Mouse (Mus musculus): ENCODE measurements at regions not wholly inside any gene's neighbourhood (a gene's known extent, or its start where the extent isn't known, plus 50 kb on each side); places are given as distances from the start of the nearest gene placed in this dataset.

GRCm38 (mm10) chr12:68618337-68618736 is 540.6 kb downstream of the Rps29 start:
- no peaks in the 10 kb centered on the region for H3K4me1 ChIP-seq (ENCODE audit: insufficient read depth)
- no peaks in the 10 kb centered on the region for H3K9me3 ChIP-seq (ENCODE audit: low read length)
- H3K4me2 ChIP-seq (ENCODE audit: low read depth, low read length): no peak overlapping the region
- no peaks in the 10 kb centered on the region for H3K36me3 ChIP-seq (replicated peaks; ENCODE audit: insufficient read depth, low read length)
- H3K9ac ChIP-seq (replicated peaks): no peak overlapping the region
- no peak overlapping the region for H3K27ac ChIP-seq (ENCODE audit: low read depth)
- no peak for DNase-seq
- no peak for TF ChIP-seq EP300 (IDR thresholded peaks at IDR 0.05; ENCODE audit: low read depth)
- TF ChIP-seq CTCF (IDR thresholded peaks at IDR 0.05; ENCODE audit: low read depth): no peak
- no peak for ATAC-seq
- no peak overlapping the region for H3K4me3 ChIP-seq (ENCODE audit: low read depth, low read length)
- no peaks in the 10 kb centered on the region for H3K27me3 ChIP-seq (ENCODE audit: insufficient read depth, low read length)
- 64% methylated on average over 2 of the region's 2 CpGs for WGBS (ENCODE audit: insufficient replicate concordance)

- no peak for TF ChIP-seq EP300 (IDR thresholded peaks at IDR 0.05; ENCODE audit: low read depth)
- no peak for TF ChIP-seq CTCF (IDR thresholded peaks at IDR 0.05; ENCODE audit: low read depth)
- DNase-seq: no peak
- 77% methylated on average over 10 of the region's 10 CpGs for WGBS (ENCODE audit: insufficient replicate concordance)
- no peak overlapping the region for H3K9ac ChIP-seq (replicated peaks)
- no peak overlapping the region for H3K4me2 ChIP-seq (ENCODE audit: low read depth, low read length)
- H3K4me1 ChIP-seq (ENCODE audit: insufficient read depth): no peaks in the 10 kb centered on the region
- no peaks in the 10 kb centered on the region for H3K9me3 ChIP-seq (ENCODE audit: low read length)
- H3K36me3 ChIP-seq (replicated peaks; ENCODE audit: insufficient read depth, low read length): no peaks in the 10 kb centered on the region
- H3K27me3 ChIP-seq (ENCODE audit: insufficient read depth, low read length): no peaks in the 10 kb centered on the region
- H3K27ac ChIP-seq (ENCODE audit: low read depth): no peak overlapping the region
- no peak for ATAC-seq
- no peak overlapping the region for H3K4me3 ChIP-seq (ENCODE audit: low read depth, low read length)
Measured at GRCm38 (mm10) chr12:68605417-68606000, 553.5 kb downstream of the Rps29 start.

GRCm38 (mm10) chr12:68604524-68605299 is 554.3 kb downstream of the Rps29 start:
- Histone ChIP-seq H3K4me1 (ENCODE audit: insufficient read depth) (no peaks in the 10 kb centered on the region), H3K27ac (ENCODE audit: low read depth) (no peak overlapping the region), H3K9ac (replicated peaks) (no peak overlapping the region), H3K4me2 (ENCODE audit: low read depth, low read length) (no peak overlapping the region), H3K27me3 (ENCODE audit: insufficient read depth, low read length) (no peaks in the 10 kb centered on the region), H3K9me3 (ENCODE audit: low read length) (no peaks in the 10 kb centered on the region), H3K4me3 (ENCODE audit: low read depth, low read length) (no peak overlapping the region), H3K36me3 (replicated peaks; ENCODE audit: insufficient read depth, low read length) (no peaks in the 10 kb centered on the region)
- DNase-seq (no peak), ATAC-seq (no peak)
- TF ChIP-seq EP300 (IDR thresholded peaks at IDR 0.05; ENCODE audit: low read depth): no peak
- TF ChIP-seq CTCF (IDR thresholded peaks at IDR 0.05; ENCODE audit: low read depth): no peak
- 73% methylated on average over 5 of the region's 5 CpGs for WGBS (ENCODE audit: insufficient replicate concordance)

GRCm38 (mm10) chr12:68602682-68603081 is 556.3 kb downstream of the Rps29 start:
- Histone ChIP-seq H3K36me3 (replicated peaks; ENCODE audit: insufficient read depth, low read length) (no peaks in the 10 kb centered on the region), H3K9me3 (ENCODE audit: low read length) (no peaks in the 10 kb centered on the region), H3K4me3 (ENCODE audit: low read depth, low read length) (no peak overlapping the region), H3K9ac (replicated peaks) (no peak overlapping the region), H3K4me2 (ENCODE audit: low read depth, low read length) (no peak overlapping the region), H3K27ac (ENCODE audit: low read depth) (no peak overlapping the region), H3K27me3 (ENCODE audit: insufficient read depth, low read length) (no peaks in the 10 kb centered on the region), H3K4me1 (ENCODE audit: insufficient read depth) (no peaks in the 10 kb centered on the region)
- no peak for DNase-seq
- ATAC-seq: no peak
- TF ChIP-seq CTCF (IDR thresholded peaks at IDR 0.05; ENCODE audit: low read depth): no peak
- TF ChIP-seq EP300 (IDR thresholded peaks at IDR 0.05; ENCODE audit: low read depth): no peak
- WGBS (ENCODE audit: insufficient replicate concordance): 83% methylated on average over 4 of the region's 4 CpGs

- no peak for TF ChIP-seq CTCF (IDR thresholded peaks at IDR 0.05; ENCODE audit: low read depth)
- TF ChIP-seq EP300 (IDR thresholded peaks at IDR 0.05; ENCODE audit: low read depth): no peak
- ATAC-seq (no peak), DNase-seq (no peak)
- Histone ChIP-seq H3K36me3 (replicated peaks; ENCODE audit: insufficient read depth, low read length) (no peaks in the 10 kb centered on the region), H3K9ac (replicated peaks) (no peak overlapping the region), H3K4me3 (ENCODE audit: low read depth, low read length) (no peak overlapping the region), H3K9me3 (ENCODE audit: low read length) (no peaks in the 10 kb centered on the region), H3K4me2 (ENCODE audit: low read depth, low read length) (no peak overlapping the region), H3K27me3 (ENCODE audit: insufficient read depth, low read length) (no peaks in the 10 kb centered on the region), H3K4me1 (ENCODE audit: insufficient read depth) (no peaks in the 10 kb centered on the region), H3K27ac (ENCODE audit: low read depth) (no peak overlapping the region)
Measured at GRCm38 (mm10) chr12:68601366-68601765, 557.6 kb downstream of the Rps29 start.

GRCm38 (mm10) chr12:68599681-68600596 is 559.0 kb downstream of the Rps29 start:
- Histone ChIP-seq H3K27ac (ENCODE audit: low read depth) (no peak overlapping the region), H3K27me3 (ENCODE audit: insufficient read depth, low read length) (no peaks in the 10 kb centered on the region), H3K36me3 (replicated peaks; ENCODE audit: insufficient read depth, low read length) (no peaks in the 10 kb centered on the region), H3K4me2 (ENCODE audit: low read depth, low read length) (no peak overlapping the region), H3K9me3 (ENCODE audit: low read length) (no peaks in the 10 kb centered on the region), H3K4me1 (ENCODE audit: insufficient read depth) (no peaks in the 10 kb centered on the region), H3K9ac (replicated peaks) (no peak overlapping the region), H3K4me3 (ENCODE audit: low read depth, low read length) (no peak overlapping the region)
- 40% methylated on average over 7 of the region's 7 CpGs for WGBS (ENCODE audit: insufficient replicate concordance)
- no peak for ATAC-seq
- DNase-seq: no peak
- no peak for TF ChIP-seq CTCF (IDR thresholded peaks at IDR 0.05; ENCODE audit: low read depth)
- no peak for TF ChIP-seq EP300 (IDR thresholded peaks at IDR 0.05; ENCODE audit: low read depth)
